Mouse (Mus musculus) lung, embryonic 14.5 days (tissue): ENCODE measurements around the gene Zfhx2. TPM values are rescaled to one million over a fixed set of nuclear protein-coding genes. Genes with fewer than 3 reads are reported as not detected.

ENCODE experiments used
- ATAC-seq: fragments of 200-750 bp; cut with Nextera tagmentation; 2 replicates; pipeline ENCODE4 v1.8.0; 2017; ENCODE audit warnings: mild to moderate bottlenecking, moderate TSS enrichment, moderate library complexity; ENCODE audit not compliant: insufficient read depth
- DNase-seq: peaks from one replicate; pipeline ENCODE4 v3.0.0-alpha.2; 2015
- H3K27ac ChIP-seq: fragments of 300-500 bp; sonication (generic); 2 replicates; pipeline ENCODE4 v1.5.1; 2014; ENCODE audit warnings: low read depth, mild to moderate bottlenecking, moderate library complexity
- H3K27me3 ChIP-seq: fragments of 300-500 bp; sonication (generic); 2 replicates; pipeline ENCODE4 v1.6.1; 2014; ENCODE audit warnings: low read length, control low read depth; ENCODE audit not compliant: insufficient read depth
- H3K36me3 ChIP-seq: fragments of 300-500 bp; sonication (generic); 2 replicates; pipeline ENCODE4 v1.6.1; 2014; ENCODE audit warnings: control low read depth; ENCODE audit not compliant: insufficient read depth
- H3K4me1 ChIP-seq: fragments of 300-500 bp; sonication (generic); 2 replicates; pipeline ENCODE4 v1.6.1; 2014; ENCODE audit warnings: antibody characterized with exemption, control low read depth; ENCODE audit not compliant: insufficient read depth
- H3K4me2 ChIP-seq: fragments of 300-500 bp; sonication (generic); 2 replicates; pipeline ENCODE4 v1.6.1; 2014; ENCODE audit warnings: mild to moderate bottlenecking
- H3K4me3 ChIP-seq: fragments of 300-500 bp; sonication (generic); 2 replicates; pipeline ENCODE4 v1.5.1; 2014; ENCODE audit warnings: low read depth, low read length
- H3K9ac ChIP-seq: fragments of 300-500 bp; sonication (generic); 2 replicates; pipeline ENCODE4 v1.6.1; 2014
- H3K9me3 ChIP-seq: fragments of 300-500 bp; sonication (generic); 2 replicates; pipeline ENCODE4 v1.6.1; 2016; ENCODE audit warnings: low read depth, low read length, control low read depth
- CTCF ChIP-seq: IDR thresholded peaks from 2 replicates; pipeline ENCODE4 v1.5.1; 2016; ENCODE audit warnings: antibody characterized with exemption, low read depth
- WGBS: fragments of 180-500 bp; shearing (Covaris S2); extraction: QIAGEN DNeasy Blood & Tissue Kit; methylation state at CpG from one replicate; pipeline ENCODE4 v1.1.7; 2014; 5-methylcytosine and 5-hydroxymethylcytosine counted together
- polyA plus RNA-seq: library from polyadenylated mRNA; unstranded; fragments of >200 nt; fragmentation: Nextera tagmentation; extraction: Ambion mirVana; gene quantifications from 2 replicates; pipeline ENCODE4 v1.2.1, GENCODE M21; 2014

Gene Zfhx2
- polyA plus RNA-seq, 1 experiment from 2014 or later: 3.5 TPM

DNA sequence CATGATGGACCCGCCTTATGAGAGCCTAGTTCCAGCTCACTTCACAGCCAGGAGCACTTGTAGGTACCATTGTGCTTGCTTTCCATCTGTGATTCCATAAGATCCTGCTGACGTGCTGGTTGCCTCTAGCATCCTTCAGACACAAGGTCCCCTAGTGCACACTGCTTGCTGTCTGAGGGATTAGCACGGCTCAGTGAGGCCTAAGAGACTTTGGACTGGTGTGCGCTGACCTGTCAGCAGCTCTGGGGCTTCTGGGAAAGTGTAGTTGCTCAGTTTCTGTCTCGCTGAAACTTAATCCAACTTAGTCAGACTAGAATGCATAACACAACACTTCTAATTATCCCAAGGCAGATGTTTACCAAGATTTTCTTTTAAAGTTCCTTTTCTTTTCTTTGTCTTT lies 32.2 kb downstream of the Zfhx2 start:
- DNase-seq (no peak), ATAC-seq (no peak)
- Histone ChIP-seq H3K36me3 (no peaks in the 10 kb centered on the region), H3K4me1 (peaks cover 6% of the 10 kb centered on the region; the same call in 1 of the 2 replicates), H3K9ac (no peak overlapping the region), H3K27ac (no peak overlapping the region), H3K4me2 (no peak overlapping the region), H3K4me3 (no peak overlapping the region), H3K27me3 (no peaks in the 10 kb centered on the region), H3K9me3 (no peaks in the 10 kb centered on the region)
- WGBS: 64% methylated on average over 5 of the region's 5 CpGs
- TF ChIP-seq CTCF: no peak

DNA sequence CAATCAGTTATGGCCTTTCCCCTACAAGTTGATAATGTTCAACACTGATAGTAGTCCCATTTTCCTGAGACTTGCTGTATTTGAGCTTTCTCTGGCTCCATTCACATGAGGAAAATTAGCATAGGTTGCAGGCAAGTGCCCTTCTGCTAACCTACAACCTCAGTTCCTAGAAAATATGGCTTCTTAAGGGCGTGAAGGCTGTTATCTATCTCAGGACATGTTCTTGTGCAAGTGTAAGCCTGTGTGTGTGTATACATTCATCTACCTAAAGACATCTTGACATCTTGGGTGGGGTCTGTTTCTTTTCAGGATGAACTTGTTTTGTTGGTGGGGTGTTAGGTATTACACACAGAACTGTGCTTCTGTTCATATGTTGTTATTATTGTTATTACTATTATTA lies 33.1 kb downstream of the Zfhx2 start:
- TF ChIP-seq CTCF: no peak
- DNase-seq (no peak), ATAC-seq (no peak)
- Histone ChIP-seq H3K9me3 (no peaks in the 10 kb centered on the region), H3K4me3 (no peak overlapping the region), H3K36me3 (no peaks in the 10 kb centered on the region), H3K9ac (no peak overlapping the region), H3K4me2 (no peak overlapping the region), H3K27me3 (no peaks in the 10 kb centered on the region), H3K27ac (no peak overlapping the region), H3K4me1 (peaks cover 6% of the 10 kb centered on the region; the same call in 1 of the 2 replicates)
- WGBS: 64% methylated on average over 1 of the region's 1 CpGs

DNA sequence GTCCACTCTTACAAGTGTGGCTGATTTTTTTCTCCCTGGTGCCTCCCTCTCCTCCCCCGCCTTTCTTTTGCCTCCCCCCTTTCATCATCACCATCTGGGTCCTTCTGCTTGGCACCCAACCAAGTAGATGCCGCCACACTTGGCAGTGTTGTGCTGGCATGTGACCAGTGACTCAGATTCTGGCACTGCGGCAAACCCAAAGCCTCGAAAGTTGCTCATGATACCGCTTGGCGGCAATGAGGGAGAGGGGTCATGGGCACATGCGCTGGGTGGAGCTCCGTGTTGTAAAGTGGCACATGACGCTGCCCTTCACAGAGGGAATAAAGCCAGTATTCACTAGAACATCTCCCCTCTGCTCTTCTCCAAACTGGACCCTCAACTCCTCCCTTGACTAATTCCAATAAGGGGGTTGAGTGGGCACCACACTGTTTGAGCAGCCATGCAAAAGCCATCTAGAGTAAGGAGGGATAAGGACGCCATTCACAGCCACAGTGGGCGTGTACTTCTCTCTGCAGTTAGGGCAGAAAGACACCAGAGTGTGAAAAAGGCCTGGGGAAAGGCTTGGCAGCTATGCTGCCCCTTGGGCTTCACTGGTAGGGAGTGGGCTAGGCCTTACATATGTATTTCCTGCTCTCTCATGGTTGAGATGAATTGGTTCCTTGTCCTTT lies 36.8 kb downstream of the Zfhx2 start:
- no peaks in the 10 kb centered on the region for H3K9me3 ChIP-seq
- DNase-seq: no peak
- H3K27me3 ChIP-seq: no peaks in the 10 kb centered on the region
- whole genome bisulfite sequencing: 67% methylated on average over 11 of the region's 11 CpGs
- no peaks in the 10 kb centered on the region for H3K36me3 ChIP-seq
- no peaks in the 10 kb centered on the region for H3K4me1 ChIP-seq
- no peak overlapping the region for H3K27ac ChIP-seq
- no peak for ATAC-seq
- no peak overlapping the region for H3K9ac ChIP-seq
- no peak overlapping the region for H3K4me3 ChIP-seq
- TF ChIP-seq CTCF: no peak
- H3K4me2 ChIP-seq: no peak overlapping the region

DNA sequence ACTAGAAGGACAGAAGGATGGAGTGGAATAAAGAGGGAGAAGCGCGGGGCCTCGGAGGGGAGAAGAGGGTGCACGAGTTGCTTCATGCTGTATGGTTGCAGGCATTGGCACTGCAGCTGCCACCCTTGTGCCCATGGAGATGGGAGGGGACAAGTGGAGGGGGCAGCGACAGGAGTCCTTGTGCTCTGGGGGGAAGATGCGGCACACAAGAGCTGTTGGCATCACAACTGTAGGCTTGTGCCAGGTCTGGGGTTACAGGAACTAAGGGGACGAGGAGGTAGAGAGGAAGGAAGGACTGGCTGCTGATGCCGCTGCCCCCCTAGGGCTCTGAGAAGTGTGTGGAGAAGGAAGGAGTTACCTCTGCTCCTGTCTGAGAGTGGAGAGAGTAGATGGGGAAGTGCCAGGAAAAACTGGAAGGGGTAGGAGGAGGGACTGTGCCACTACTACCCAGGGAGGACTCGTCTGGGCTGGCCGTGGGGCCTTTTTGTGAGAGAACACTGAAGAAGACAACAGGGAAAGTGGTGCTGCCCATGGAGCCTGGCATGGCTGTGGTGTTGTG lies 37.9 kb downstream of the Zfhx2 start:
- WGBS: 81% methylated on average over 10 of the region's 10 CpGs
- DNase-seq: no peak
- H3K27me3 ChIP-seq: no peaks in the 10 kb centered on the region
- no peaks in the 10 kb centered on the region for H3K4me1 ChIP-seq
- no peak overlapping the region for H3K9ac ChIP-seq
- no peak overlapping the region for H3K27ac ChIP-seq
- no peaks in the 10 kb centered on the region for H3K36me3 ChIP-seq
- H3K9me3 ChIP-seq: no peaks in the 10 kb centered on the region
- no peak for ATAC-seq
- H3K4me3 ChIP-seq: no peak overlapping the region
- H3K4me2 ChIP-seq: no peak overlapping the region
- TF ChIP-seq CTCF: no peak

DNA sequence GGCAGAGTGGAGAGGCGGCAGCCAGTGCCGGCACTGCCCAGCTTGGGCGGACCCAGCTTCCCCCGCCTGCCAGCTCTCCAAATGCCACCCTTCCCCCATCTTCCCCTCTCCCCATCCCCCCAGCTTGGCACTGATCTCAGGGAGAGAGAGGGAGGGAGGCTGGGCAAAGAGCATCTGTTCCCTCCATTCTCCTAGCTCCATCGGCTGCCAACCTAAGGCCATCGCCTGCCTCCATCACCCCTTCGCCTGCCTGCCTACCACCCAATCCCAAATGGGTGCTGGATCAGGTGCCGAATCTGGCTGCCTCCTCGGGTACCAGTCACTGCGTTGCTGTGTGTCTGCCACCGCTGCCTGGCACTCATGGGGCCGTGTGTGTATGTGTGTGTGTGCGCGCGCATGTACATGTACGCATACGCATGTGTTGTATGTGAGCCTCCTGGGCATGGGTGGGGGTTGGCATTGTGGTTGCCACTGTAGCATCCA lies 38.4 kb downstream of the Zfhx2 start:
- no peak for ATAC-seq

DNA sequence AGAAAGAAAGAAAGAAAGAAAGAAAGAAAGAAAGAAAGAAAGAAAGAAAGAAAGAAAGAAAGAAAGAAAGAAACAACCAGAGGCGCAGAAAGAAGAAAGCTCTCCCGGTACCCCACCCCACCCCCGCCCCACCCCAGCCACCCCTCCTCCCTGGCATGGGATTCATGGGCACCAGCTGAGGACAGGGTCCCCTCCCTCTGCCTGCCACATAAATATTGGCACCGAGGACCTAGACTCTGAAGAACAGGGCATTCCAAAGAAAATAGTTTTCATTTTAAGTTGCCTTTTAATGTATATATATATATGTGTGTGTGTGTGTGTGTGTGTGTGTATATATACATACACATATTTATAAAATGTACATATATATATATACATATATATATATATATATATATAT lies 39.1 kb downstream of the Zfhx2 start:
- Histone ChIP-seq H3K36me3 (no peaks in the 10 kb centered on the region), H3K4me3 (no peak overlapping the region), H3K4me2 (no peak overlapping the region), H3K27me3 (no peaks in the 10 kb centered on the region), H3K9ac (no peak overlapping the region), H3K27ac (no peak overlapping the region), H3K9me3 (no peaks in the 10 kb centered on the region), H3K4me1 (no peaks in the 10 kb centered on the region)
- WGBS: 74% methylated on average over 4 of the region's 4 CpGs
- DNase-seq: no peak
- ATAC-seq: no peak
- TF ChIP-seq CTCF: no peak

More for the DNA sequence above, 38.4 kb downstream of the Zfhx2 start:
- Histone ChIP-seq H3K4me2 (no peak overlapping the region), H3K9ac (no peak overlapping the region), H3K27ac (no peak overlapping the region), H3K36me3 (no peaks in the 10 kb centered on the region), H3K9me3 (no peaks in the 10 kb centered on the region), H3K4me3 (no peak overlapping the region), H3K4me1 (no peaks in the 10 kb centered on the region), H3K27me3 (no peaks in the 10 kb centered on the region)
- DNase-seq: no peak
- TF ChIP-seq CTCF: no peak
- WGBS: 88% methylated on average over 17 of the region's 17 CpGs

DNA sequence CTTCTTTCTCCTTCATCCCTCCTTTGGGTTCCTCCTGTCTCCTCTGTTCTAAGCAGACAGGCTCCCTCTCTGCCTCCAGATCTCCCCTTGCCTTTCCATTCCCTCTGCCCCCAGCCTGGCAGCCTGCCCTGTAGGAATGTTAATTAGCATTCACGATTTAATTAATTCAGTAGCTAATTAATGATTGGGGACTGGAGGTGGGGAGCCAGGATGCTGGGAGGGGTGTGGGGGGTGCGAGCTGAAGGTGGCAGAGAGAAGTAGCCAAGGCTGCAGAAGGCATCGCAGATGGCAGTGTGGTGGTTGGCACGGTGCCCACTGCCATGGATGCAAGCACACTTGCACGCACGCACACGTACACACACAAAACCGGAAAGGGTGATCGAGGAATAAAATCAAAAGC lies 39.6 kb downstream of the Zfhx2 start:
- no peaks in the 10 kb centered on the region for H3K27me3 ChIP-seq
- 71% methylated on average over 9 of the region's 9 CpGs for WGBS
- ATAC-seq: no peak

More for the DNA sequence above, 39.6 kb downstream of the Zfhx2 start:
- H3K4me3 ChIP-seq: no peak overlapping the region
- no peak overlapping the region for H3K9ac ChIP-seq
- no peak overlapping the region for H3K4me2 ChIP-seq
- no peak for DNase-seq
- no peaks in the 10 kb centered on the region for H3K4me1 ChIP-seq
- TF ChIP-seq CTCF: no peak
- H3K27ac ChIP-seq: no peak overlapping the region
- H3K9me3 ChIP-seq: no peaks in the 10 kb centered on the region
- H3K36me3 ChIP-seq: no peaks in the 10 kb centered on the region
